Mouse (Mus musculus) stomach, embryonic 16.5 days (tissue): ENCODE measurements around the gene Maff. TPM values are rescaled to one million over a fixed set of nuclear protein-coding genes. Genes with fewer than 3 reads are reported as not detected.

Experiments used
- ATAC-seq: fragments of 200-750 bp; cut with Nextera tagmentation; 2 replicates; pipeline ENCODE4 v1.8.0; 2017; ENCODE audit warnings: moderate number of reproducible peaks, moderate TSS enrichment; ENCODE audit not compliant: insufficient read depth, low FRiP score
- H3K27ac ChIP-seq: fragments of 300-500 bp; sonication (generic); 2 replicates; pipeline ENCODE4 v1.5.1; 2014; ENCODE audit warnings: low read length
- H3K27me3 ChIP-seq: fragments of 300-500 bp; sonication (generic); 2 replicates; pipeline ENCODE4 v1.6.1; 2014; ENCODE audit warnings: low read length, control low read depth, mixed read lengths; ENCODE audit not compliant: control insufficient read depth, insufficient read depth
- H3K36me3 ChIP-seq: fragments of 300-500 bp; sonication (generic); 2 replicates; pipeline ENCODE4 v1.6.1; 2014; ENCODE audit warnings: low read length; ENCODE audit not compliant: control insufficient read depth, insufficient read depth
- H3K4me1 ChIP-seq: fragments of 300-500 bp; sonication (generic); 2 replicates; pipeline ENCODE4 v1.6.1; 2014; ENCODE audit warnings: low read length, control low read depth, mixed read lengths; ENCODE audit not compliant: control insufficient read depth, insufficient read depth
- H3K4me2 ChIP-seq: fragments of 300-500 bp; sonication (generic); 2 replicates; pipeline ENCODE4 v1.6.1; 2014; ENCODE audit warnings: low read depth, low read length, mixed read lengths
- H3K4me3 ChIP-seq: fragments of 300-500 bp; sonication (generic); replicated peaks from 2 replicates; pipeline ENCODE4 v1.5.1; 2014; ENCODE audit warnings: mild to moderate bottlenecking, low read length
- H3K9ac ChIP-seq: fragments of 300-500 bp; sonication (generic); 2 replicates; pipeline ENCODE4 v1.6.1; 2014; ENCODE audit warnings: low read length
- H3K9me3 ChIP-seq: fragments of 300-500 bp; sonication (generic); replicated peaks from 2 replicates; pipeline ENCODE4 v1.6.1; 2016; ENCODE audit warnings: low read length, control low read depth; ENCODE audit not compliant: control insufficient read depth
- WGBS: fragments of 180-500 bp; shearing (Covaris S2); extraction: QIAGEN DNeasy Blood & Tissue Kit; methylation state at CpG from one replicate; pipeline ENCODE4 v1.1.7; 2014; 5-methylcytosine and 5-hydroxymethylcytosine counted together
- polyA plus RNA-seq: library from polyadenylated mRNA; unstranded; fragments of >200 nt; fragmentation: Nextera tagmentation; extraction: Ambion mirVana; gene quantifications from 2 replicates; pipeline ENCODE4 v1.2.1, GENCODE M21; 2015

The Maff gene
- polyA plus RNA-seq, 1 experiment from 2014 or later, result 5.2 TPM

DNA sequence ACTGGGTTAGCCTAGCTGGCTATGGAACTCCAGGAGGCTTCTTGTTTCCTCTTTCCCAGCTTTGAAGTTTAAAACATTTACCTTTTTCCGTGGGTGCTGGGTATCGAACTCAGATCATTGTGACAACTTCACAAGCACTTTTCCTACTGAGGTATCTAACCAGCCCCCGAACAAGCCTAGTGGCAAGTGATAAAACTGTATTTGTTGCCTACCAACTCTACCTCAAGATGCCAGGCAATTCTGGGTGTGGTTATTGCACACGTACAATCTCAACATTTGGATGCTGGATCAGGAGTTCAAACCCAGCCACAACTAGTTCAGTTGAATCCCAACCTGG lies 17.5 kb upstream of the Maff start:
- no peak for ATAC-seq
- Histone ChIP-seq H3K4me2 (no peak overlapping the region; the same call in 1 of the 2 replicates), H3K4me3 (no peak overlapping the region), H3K36me3 (no peaks in the 10 kb centered on the region), H3K9ac (no peak overlapping the region), H3K27me3 (no peaks in the 10 kb centered on the region), H3K9me3 (no peaks in the 10 kb centered on the region), H3K4me1 (peaks cover 25% of the 10 kb centered on the region), H3K27ac (peak overlapping the region; percentile 99)
- 87% methylated on average over 4 of the region's 4 CpGs for WGBS

GRCm38 (mm10) chr15:79329346-79329978 lies 17.0 kb upstream of the Maff start:
- 97% methylated on average over 6 of the region's 6 CpGs for WGBS
- Histone ChIP-seq H3K36me3 (no peaks in the 10 kb centered on the region), H3K4me2 (no peak overlapping the region), H3K4me1 (peaks cover 24% of the 10 kb centered on the region), H3K27me3 (no peaks in the 10 kb centered on the region), H3K4me3 (no peak overlapping the region), H3K27ac (no peak overlapping the region), H3K9me3 (no peaks in the 10 kb centered on the region), H3K9ac (no peak overlapping the region)
- no peak for ATAC-seq

GRCm38 (mm10) chr15:79329979-79330363 lies 16.4 kb upstream of the Maff start:
- H3K9me3 ChIP-seq, result no peaks in the 10 kb centered on the region
- H3K4me1 ChIP-seq, result peaks cover 25% of the 10 kb centered on the region
- H3K27ac ChIP-seq, result 0 out of 2 replicates have a peak overlapping the region, but pooled peaks have one; percentile 15
- H3K4me2 ChIP-seq, result no peak overlapping the region
- H3K4me3 ChIP-seq, result no peak overlapping the region
- H3K9ac ChIP-seq, result no peak overlapping the region
- 80% methylated on average over 6 of the region's 6 CpGs for WGBS
- ATAC-seq, result no peak
- H3K36me3 ChIP-seq, result no peaks in the 10 kb centered on the region
- no peaks in the 10 kb centered on the region for H3K27me3 ChIP-seq

GRCm38 (mm10) chr15:79330521-79330920 lies 15.9 kb upstream of the Maff start:
- Histone ChIP-seq H3K36me3 (no peaks in the 10 kb centered on the region), H3K9me3 (no peaks in the 10 kb centered on the region), H3K4me3 (no peak overlapping the region), H3K4me1 (peaks cover 23% of the 10 kb centered on the region), H3K4me2 (no peak overlapping the region), H3K27ac (peak overlapping the region; percentile 15; the same call in 1 of the 2 replicates), H3K27me3 (no peaks in the 10 kb centered on the region), H3K9ac (no peak overlapping the region)
- ATAC-seq, result no peak
- 43% methylated on average over 4 of the region's 4 CpGs for WGBS

- ATAC-seq, result no peak; the same call in 1 of the 2 replicates
- H3K36me3 ChIP-seq, result no peaks in the 10 kb centered on the region
Measured at GRCm38 (mm10) chr15:79333409-79333808, 13.0 kb upstream of the Maff start.

GRCm38 (mm10) chr15:79335061-79335655 lies 11.3 kb upstream of the Maff start:
- H3K27ac ChIP-seq, result no peak overlapping the region
- no peaks in the 10 kb centered on the region for H3K27me3 ChIP-seq
- no peak for ATAC-seq
- H3K36me3 ChIP-seq, result no peaks in the 10 kb centered on the region
- 0 out of 2 replicates have a peak overlapping the region, but pooled peaks have one; percentile 11 for H3K9ac ChIP-seq
- WGBS, result 49% methylated on average over 7 of the region's 7 CpGs
- H3K9me3 ChIP-seq, result no peaks in the 10 kb centered on the region
- no peak overlapping the region for H3K4me2 ChIP-seq
- peaks cover 9% of the 10 kb centered on the region; the same call in 1 of the 2 replicates for H3K4me1 ChIP-seq
- H3K4me3 ChIP-seq, result no peak overlapping the region

More at GRCm38 (mm10) chr15:79333409-79333808, 13.0 kb upstream of the Maff start:
- Histone ChIP-seq H3K27me3 (no peaks in the 10 kb centered on the region), H3K27ac (no peak overlapping the region), H3K4me3 (no peak overlapping the region), H3K9ac (no peak overlapping the region), H3K4me1 (peaks cover 11% of the 10 kb centered on the region; the same call in 1 of the 2 replicates), H3K9me3 (no peaks in the 10 kb centered on the region), H3K4me2 (no peak overlapping the region)
- 34% methylated on average over 4 of the region's 4 CpGs for WGBS

GRCm38 (mm10) chr15:79338978-79339377 lies 7.4 kb upstream of the Maff start:
- Histone ChIP-seq H3K27ac (no peak overlapping the region), H3K9me3 (no peaks in the 10 kb centered on the region), H3K36me3 (no peaks in the 10 kb centered on the region), H3K4me1 (peaks cover 13% of the 10 kb centered on the region), H3K9ac (no peak overlapping the region), H3K27me3 (no peaks in the 10 kb centered on the region), H3K4me2 (no peak overlapping the region), H3K4me3 (no peak overlapping the region)
- ATAC-seq, result no peak
- 68% methylated on average over 5 of the region's 5 CpGs for WGBS

DNA sequence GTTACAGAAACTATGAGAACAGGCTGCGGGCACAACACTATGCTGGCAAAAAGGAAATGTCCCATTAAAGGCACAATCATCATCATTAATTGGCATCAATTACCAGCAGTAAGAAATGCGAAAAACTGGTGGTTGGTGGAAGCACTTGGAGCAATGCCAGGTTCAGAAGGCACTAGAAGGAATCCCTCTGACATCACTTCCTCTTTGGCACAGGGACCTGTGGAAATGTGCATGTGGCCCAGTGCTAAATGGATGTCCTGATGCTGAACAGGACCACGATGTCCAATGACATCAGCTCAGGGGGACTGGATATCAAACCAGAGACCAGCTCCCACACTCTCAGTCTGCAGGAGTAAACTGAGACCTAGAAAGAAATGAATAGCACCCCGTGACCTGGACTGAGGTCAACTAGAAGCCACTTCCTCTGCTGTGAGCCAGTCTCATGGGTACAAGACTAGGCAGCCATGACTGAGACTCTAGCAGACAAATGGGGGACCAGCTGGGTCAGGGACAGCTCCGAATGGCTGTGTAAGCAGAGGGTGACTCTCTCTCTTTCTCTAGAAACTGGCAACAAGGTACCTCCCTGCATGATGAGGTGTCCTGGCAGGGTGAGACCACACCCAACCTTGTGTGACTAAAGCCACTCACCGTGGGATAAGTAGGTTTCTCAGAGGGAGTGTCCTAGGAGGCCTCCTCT lies 3.6 kb upstream of the Maff start:
- Histone ChIP-seq H3K4me3 (no peak overlapping the region), H3K4me1 (peaks cover 18% of the 10 kb centered on the region), H3K4me2 (no peak overlapping the region), H3K27me3 (no peaks in the 10 kb centered on the region), H3K36me3 (no peaks in the 10 kb centered on the region), H3K9ac (no peak overlapping the region), H3K27ac (peak overlapping the region; percentile 43; the same call in 1 of the 2 replicates), H3K9me3 (no peaks in the 10 kb centered on the region)
- 70% methylated on average over 6 of the region's 6 CpGs for WGBS
- ATAC-seq, result no peak

- Histone ChIP-seq H3K27me3 (no peaks in the 10 kb centered on the region), H3K4me1 (peaks cover 29% of the 10 kb centered on the region), H3K9ac (no peak overlapping the region), H3K9me3 (no peaks in the 10 kb centered on the region), H3K4me3 (no peak overlapping the region), H3K36me3 (no peaks in the 10 kb centered on the region), H3K4me2 (no peak overlapping the region), H3K27ac (no peak overlapping the region)
- 61% methylated on average over 4 of the region's 4 CpGs for WGBS
- ATAC-seq, result no peak
Measured at GRCm38 (mm10) chr15:79344627-79345026, 1.8 kb upstream of the Maff start.
